In the genomic region with DNA sequence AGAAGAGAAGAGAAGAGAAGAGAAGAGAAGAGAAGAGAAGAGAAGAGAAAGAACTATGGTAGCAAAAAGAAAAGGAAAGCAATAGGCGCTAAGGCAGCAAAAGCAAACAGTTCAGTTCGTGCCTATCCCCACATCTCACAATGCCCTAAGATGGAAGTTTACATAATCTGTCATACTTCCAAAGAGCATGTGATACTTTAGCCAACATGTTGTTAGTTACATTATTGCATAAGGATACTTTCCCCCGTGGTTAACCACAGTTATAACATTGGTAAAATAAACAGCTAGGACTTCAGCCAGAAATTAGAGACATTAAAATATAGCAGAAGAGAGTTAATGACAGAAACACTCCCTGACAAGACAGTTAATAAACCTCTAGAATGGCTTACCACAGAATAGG, we compare ENCODE assay signal across 15 mouse cellular contexts.
"Had no signal": no experiment of that assay in that cellular context is flagged by ENCODE, and none has a peak within 500 bp of the region (broad histone marks: within the 10 kb centered on the region; RNA-seq: fewer than 3 reads in every experiment).

No protein-coding gene starts in this region.

- ATAC-seq: intestine, embryonic 16.5 days had no signal

- H3K4me3 ChIP-seq: limb, embryonic 15.5 days; midbrain, embryonic 12.5 days; myocyte; neural tube, embryonic 12.5 days had no signal

- H3K36me3 ChIP-seq: limb, embryonic 15.5 days; midbrain, embryonic 12.5 days; neural tube, embryonic 12.5 days had no signal

- H3K9me3 ChIP-seq: limb, embryonic 15.5 days; midbrain, embryonic 12.5 days; neural tube, embryonic 12.5 days had no signal

- DNase-seq: kidney, adult 8-10 months; kidney, postnatal 36 days; layer of hippocampus, adult 9-11 months; layer of hippocampus, postnatal 36 days; lung, adult 2 months; lung, postnatal 10 days; spleen, adult 18-20 months; thymus, adult 18-20 months; thymus, postnatal 14 days had no signal

- H3K27me3 ChIP-seq: limb, embryonic 15.5 days; midbrain, embryonic 12.5 days; neural tube, embryonic 12.5 days had no signal

- H3K4me2 ChIP-seq: limb, embryonic 15.5 days; midbrain, embryonic 12.5 days; neural tube, embryonic 12.5 days had no signal

- H3K9ac ChIP-seq: limb, embryonic 15.5 days; liver, embryonic 14.5 days; midbrain, embryonic 12.5 days; neural tube, embryonic 12.5 days had no signal

- H3K27ac ChIP-seq: limb, embryonic 15.5 days; liver, embryonic 14.5 days; midbrain, embryonic 12.5 days; neural tube, embryonic 12.5 days had no signal

- H3K4me1 ChIP-seq: midbrain, embryonic 12.5 days; neural tube, embryonic 12.5 days had no signal
